Mouse (Mus musculus): ENCODE measurements around the gene Olfr771.
"Not testable (repeated sequence)": the region's sequence is repeated elsewhere in the genome, so short reads cannot be mapped to it uniquely, and the experiment has no call there.

The Olfr771 gene

GRCm38 (mm10) chr10:129164651-129165050 is at the start of gene Olfr771:
TSS of gene Olfr771 (minus strand) at chr10:129164751.
- no peak for DNase-seq

DNA sequence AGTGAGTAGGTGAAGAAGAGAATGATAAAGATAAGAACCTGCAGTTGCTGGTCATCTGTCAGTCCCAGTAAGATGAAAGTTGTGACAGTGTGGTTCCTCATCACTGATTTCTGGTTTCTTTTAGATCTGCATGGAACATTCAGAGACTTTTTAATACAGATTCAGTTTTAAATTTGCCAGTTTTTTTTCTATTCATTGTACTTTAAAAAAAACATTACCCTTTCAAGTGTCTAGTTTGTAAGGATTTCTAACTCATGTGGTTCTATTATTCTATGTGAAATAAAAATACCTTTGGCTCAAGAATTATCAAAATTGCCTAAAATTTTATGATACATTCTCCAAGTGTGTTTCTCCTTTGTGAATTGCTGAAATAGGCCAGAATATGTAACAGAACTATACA is 22.8 kb upstream of the Olfr771 start, which contains the start of gene Olfr773:
Olfr773 (minus strand) TSS at position 101 of the 400 bp plus-strand sequence.
- not testable (repeated sequence) for DNase-seq

DNA sequence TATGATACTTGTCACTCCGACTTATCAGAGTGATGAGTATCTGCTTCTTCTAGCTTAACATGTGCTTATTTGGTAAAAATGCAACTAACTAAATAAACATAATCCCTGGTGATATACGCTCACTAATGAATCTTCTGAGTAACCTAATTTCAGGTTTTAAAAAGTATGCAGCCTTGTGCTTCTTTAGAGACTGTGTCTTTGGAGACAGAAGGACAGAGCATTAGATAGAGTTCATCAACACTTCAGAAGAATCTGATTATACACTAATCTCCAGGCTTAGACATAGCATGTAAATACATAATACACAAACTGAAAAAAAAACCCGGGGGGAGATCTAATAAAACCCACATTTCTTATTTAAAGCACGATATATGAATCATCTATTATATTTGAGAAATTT is 13.3 kb upstream of the Olfr771 start, which contains the start of gene Olfr772:
Olfr772 (minus strand) TSS at position 101 of the 400 bp plus-strand sequence.
- not testable (repeated sequence) for DNase-seq

DNA sequence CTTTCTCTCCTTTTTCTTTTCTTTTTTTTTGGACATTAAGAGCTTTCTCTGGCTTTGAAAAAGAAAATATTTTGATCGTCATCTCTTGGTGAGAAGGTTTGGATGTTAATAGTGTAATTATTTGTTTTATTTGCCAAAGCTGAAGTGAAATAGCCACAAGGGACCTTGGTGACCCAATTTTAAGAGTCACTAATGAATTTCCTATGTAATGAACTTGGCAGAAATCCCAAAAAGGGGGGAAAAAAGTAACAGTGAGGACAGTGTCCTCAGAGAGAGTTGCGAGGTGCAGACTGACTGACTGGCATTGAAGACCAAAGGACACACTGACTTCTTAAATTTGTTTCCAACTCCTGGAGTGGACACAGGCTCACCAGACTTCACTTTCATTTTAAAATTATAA is 25.7 kb downstream of the Olfr771 start, which contains the start of gene Olfr770:
Olfr770 (minus strand) TSS at position 101 of the 400 bp plus-strand sequence.
- DNase-seq: no peak

- DNase-seq: no peak
Measured at GRCm38 (mm10) chr10:129117761-129118160, 46.8 kb downstream of the Olfr771 start, which contains the start of gene Olfr769. TSS of gene Olfr769 (minus strand) at chr10:129117861.

GRCm38 (mm10) chr10:129115146-129115545 is 49.4 kb downstream of the Olfr771 start:
- no peak for DNase-seq
